Mouse (Mus musculus) spleen, adult 2 months (tissue): ENCODE measurements around the gene Mogat1.

Experiments
- CTCF ChIP-seq: fragments of 200-500 bp; IDR thresholded peaks from 2 replicates; pipeline ENCODE4 v1.5.1; 2011; ENCODE audit warnings: mild to moderate bottlenecking, inconsistent platforms; ENCODE audit not compliant: insufficient read depth, insufficient read length, insufficient replicate concordance; ENCODE audit errors: extremely low read depth
- POLR2A ChIP-seq: fragments of 200-500 bp; IDR thresholded peaks from 2 replicates; pipeline ENCODE4 v1.6.1; 2011; ENCODE audit warnings: low read depth, low read length, inconsistent platforms

GRCm38 (mm10) chr1:78548961-78549360 lies 38.2 kb downstream of the Mogat1 start:
- TF ChIP-seq POLR2A (no peak), CTCF (no peak)
